Mouse (Mus musculus): ENCODE data around the gene Xpnpep1. TPM values are rescaled to one million over a fixed set of nuclear protein-coding genes. Genes with fewer than 3 reads are reported as not detected.

The Xpnpep1 gene
- 46.3 and 52.5 TPM in 2 replicates for total RNA-seq (2015)
- 57.8 and 60.2 TPM in 2 replicates for total RNA-seq (2017)

- no peak for ATAC-seq (ENCODE audit: poor library complexity, severe bottlenecking)
Observed at GRCm38 (mm10) chr19:53040164-53041132, at the start of gene Xpnpep1. TSS of gene Xpnpep1 (minus strand) at chr19:53040214.

- 0 out of 2 replicates have a peak, but pooled peaks have one; percentile 45 for ATAC-seq (ENCODE audit: poor library complexity, severe bottlenecking)
Observed at GRCm38 (mm10) chr19:53087268-53088143, 47.5 kb upstream of the Xpnpep1 start.

GRCm38 (mm10) chr19:53086861-53087260 is 46.8 kb upstream of the Xpnpep1 start:
- ATAC-seq (ENCODE audit: poor library complexity, severe bottlenecking) = no peak

GRCm38 (mm10) chr19:53084735-53085134 is 44.7 kb upstream of the Xpnpep1 start:
- no peak for ATAC-seq (ENCODE audit: poor library complexity, severe bottlenecking)

- ATAC-seq (ENCODE audit: poor library complexity, severe bottlenecking) = no peak
Observed at GRCm38 (mm10) chr19:53082862-53083261, 42.8 kb upstream of the Xpnpep1 start.

- no peak for ATAC-seq (ENCODE audit: poor library complexity, severe bottlenecking)
Observed at GRCm38 (mm10) chr19:53081339-53081738, 41.3 kb upstream of the Xpnpep1 start.

GRCm38 (mm10) chr19:53080921-53081320 is 40.9 kb upstream of the Xpnpep1 start:
- ATAC-seq (ENCODE audit: poor library complexity, severe bottlenecking) = no peak

- no peak for ATAC-seq (ENCODE audit: poor library complexity, severe bottlenecking)
Observed at GRCm38 (mm10) chr19:53080487-53080886, 40.5 kb upstream of the Xpnpep1 start.

GRCm38 (mm10) chr19:53080026-53080425 is 40.0 kb upstream of the Xpnpep1 start:
- no peak for ATAC-seq (ENCODE audit: poor library complexity, severe bottlenecking)

GRCm38 (mm10) chr19:53078271-53079085 is 38.5 kb upstream of the Xpnpep1 start:
- no peak for ATAC-seq (ENCODE audit: poor library complexity, severe bottlenecking)

- ATAC-seq (ENCODE audit: poor library complexity, severe bottlenecking) = no peak
Observed at GRCm38 (mm10) chr19:53077278-53077677, 37.3 kb upstream of the Xpnpep1 start.

- ATAC-seq (ENCODE audit: poor library complexity, severe bottlenecking) = no peak
Observed at GRCm38 (mm10) chr19:53076238-53076981, 36.4 kb upstream of the Xpnpep1 start.

- no peak for ATAC-seq (ENCODE audit: poor library complexity, severe bottlenecking)
Observed at GRCm38 (mm10) chr19:53075896-53076237, 35.9 kb upstream of the Xpnpep1 start.

- peak; percentile 59; the same call in 1 of the 2 replicates for ATAC-seq (ENCODE audit: poor library complexity, severe bottlenecking)
Observed at GRCm38 (mm10) chr19:53074899-53075722, 35.1 kb upstream of the Xpnpep1 start.

- ATAC-seq (ENCODE audit: poor library complexity, severe bottlenecking) = no peak
Observed at GRCm38 (mm10) chr19:53073521-53073920, 33.5 kb upstream of the Xpnpep1 start.

GRCm38 (mm10) chr19:53072406-53072805 is 32.4 kb upstream of the Xpnpep1 start:
- ATAC-seq (ENCODE audit: poor library complexity, severe bottlenecking) = no peak

GRCm38 (mm10) chr19:53071651-53072050 is 31.6 kb upstream of the Xpnpep1 start:
- ATAC-seq (ENCODE audit: poor library complexity, severe bottlenecking) = no peak

- ATAC-seq (ENCODE audit: poor library complexity, severe bottlenecking) = no peak
Observed at GRCm38 (mm10) chr19:53070870-53071269, 30.9 kb upstream of the Xpnpep1 start.

GRCm38 (mm10) chr19:53069451-53069850 is 29.4 kb upstream of the Xpnpep1 start:
- no peak for ATAC-seq (ENCODE audit: poor library complexity, severe bottlenecking)
